Mouse (Mus musculus): ENCODE results near the gene Cyp21a1. TPM values are rescaled to one million over a fixed set of nuclear protein-coding genes. Genes with fewer than 3 reads are reported as not detected.
"Not testable (repeated sequence)": the region's sequence is repeated elsewhere in the genome, so short reads cannot be mapped to it uniquely, and the experiment has no call there.

Gene Cyp21a1
- polyA plus RNA-seq (2012; ENCODE audit: insufficient read depth, insufficient read length, low replicate concordance, missing spikeins) = not detected in 2 replicates

DNA sequence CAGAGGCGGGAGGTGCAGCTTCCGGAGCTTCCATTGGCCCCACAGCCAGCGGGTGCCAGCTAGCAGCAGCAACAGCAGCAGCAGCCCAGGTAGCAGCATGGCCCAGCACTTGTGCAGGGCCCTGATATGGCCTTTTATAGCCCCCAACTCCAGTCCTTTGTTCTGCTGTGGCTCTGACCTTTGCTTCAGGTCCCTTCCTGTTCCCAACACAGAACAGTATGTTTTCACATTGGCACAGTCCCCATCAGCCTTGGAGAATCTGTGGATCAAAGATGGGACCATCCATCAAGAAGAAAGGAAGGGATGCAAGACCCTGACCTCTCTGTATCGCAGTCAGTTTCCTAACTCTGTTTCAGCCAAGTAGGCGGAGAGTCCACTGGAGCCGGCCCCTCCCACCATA lies at the start of gene Cyp21a1:
Gene Cyp21a1, minus strand, starts transcription at position 261 of the 400 bp plus-strand sequence.
- not testable (repeated sequence) for H3K4me3 ChIP-seq (ENCODE audit: insufficient read depth, low read depth, low read length); H3K4me1 ChIP-seq (ENCODE audit: control insufficient read depth, insufficient read depth, low read length); H3K27ac ChIP-seq (ENCODE audit: insufficient read depth, low read depth, low read length)
- 90% methylated on average over 4 of the region's 6 CpGs for WGBS

DNA sequence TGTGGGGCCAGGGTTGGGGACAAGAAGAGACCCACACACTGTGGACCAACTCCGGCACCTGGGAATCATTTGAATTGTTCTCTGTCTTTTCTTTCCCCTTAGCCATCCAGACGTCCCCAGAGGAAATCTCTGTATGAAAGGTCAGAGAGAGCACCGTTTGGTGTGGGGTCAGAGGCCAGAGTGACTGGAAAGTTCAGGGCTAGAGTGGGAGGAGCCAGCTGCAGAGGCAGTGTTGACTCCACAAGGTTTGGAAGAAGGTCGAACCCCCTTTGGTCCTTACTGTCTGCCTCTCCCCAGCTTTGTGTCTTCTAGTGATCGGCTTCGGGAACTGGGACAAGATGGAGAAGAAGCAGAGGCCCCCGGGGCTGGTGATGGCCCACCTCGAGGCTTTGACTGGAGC lies 49.1 kb upstream of the Cyp21a1 start:
- WGBS = 81% methylated on average over 8 of the region's 8 CpGs
- H3K4me1 ChIP-seq (ENCODE audit: control insufficient read depth, insufficient read depth, low read length) = peaks cover 8% of the 10 kb centered on the region
- no peak overlapping the region for H3K4me3 ChIP-seq (ENCODE audit: insufficient read depth, low read depth, low read length)
- no peak overlapping the region for H3K27ac ChIP-seq (ENCODE audit: insufficient read depth, low read depth, low read length)
- TF ChIP-seq POLR2A (IDR thresholded peaks at IDR 0.05; ENCODE audit: insufficient read depth, low read depth, low read length) = no peak
- no peak for TF ChIP-seq CTCF (IDR thresholded peaks at IDR 0.05; ENCODE audit: insufficient read depth, low read depth, low read length)

DNA sequence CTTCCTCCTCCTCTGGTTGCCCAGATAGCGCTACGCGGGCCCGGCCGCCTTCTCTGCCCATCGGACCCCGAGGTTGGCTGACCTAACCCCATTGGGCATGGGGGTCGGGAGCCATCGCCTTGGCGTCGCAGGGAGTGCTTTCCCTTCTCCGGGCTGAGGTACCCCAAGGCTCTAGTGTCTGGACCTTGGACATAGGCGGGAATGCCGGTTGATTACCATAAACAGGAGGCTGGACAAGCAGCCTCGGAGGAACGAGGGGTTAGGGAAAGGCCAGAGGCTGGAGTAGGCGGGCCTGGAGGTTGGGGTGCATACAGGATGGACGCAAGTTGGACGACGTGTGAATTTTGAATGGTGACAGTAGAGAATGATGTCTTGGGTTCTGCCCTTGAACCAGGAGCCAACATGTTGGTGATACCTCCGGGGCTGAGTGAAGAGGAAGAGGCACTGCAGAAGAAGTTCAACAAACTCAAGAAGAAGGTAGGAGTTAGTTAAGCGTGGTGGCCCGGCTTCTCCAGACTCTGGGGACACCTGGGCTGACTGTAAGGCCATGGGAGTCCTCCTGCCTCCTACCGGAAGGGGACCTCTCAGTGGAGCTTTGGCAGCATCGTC lies 46.3 kb upstream of the Cyp21a1 start:
- WGBS = 2% methylated on average over 25 of the region's 25 CpGs

DNA sequence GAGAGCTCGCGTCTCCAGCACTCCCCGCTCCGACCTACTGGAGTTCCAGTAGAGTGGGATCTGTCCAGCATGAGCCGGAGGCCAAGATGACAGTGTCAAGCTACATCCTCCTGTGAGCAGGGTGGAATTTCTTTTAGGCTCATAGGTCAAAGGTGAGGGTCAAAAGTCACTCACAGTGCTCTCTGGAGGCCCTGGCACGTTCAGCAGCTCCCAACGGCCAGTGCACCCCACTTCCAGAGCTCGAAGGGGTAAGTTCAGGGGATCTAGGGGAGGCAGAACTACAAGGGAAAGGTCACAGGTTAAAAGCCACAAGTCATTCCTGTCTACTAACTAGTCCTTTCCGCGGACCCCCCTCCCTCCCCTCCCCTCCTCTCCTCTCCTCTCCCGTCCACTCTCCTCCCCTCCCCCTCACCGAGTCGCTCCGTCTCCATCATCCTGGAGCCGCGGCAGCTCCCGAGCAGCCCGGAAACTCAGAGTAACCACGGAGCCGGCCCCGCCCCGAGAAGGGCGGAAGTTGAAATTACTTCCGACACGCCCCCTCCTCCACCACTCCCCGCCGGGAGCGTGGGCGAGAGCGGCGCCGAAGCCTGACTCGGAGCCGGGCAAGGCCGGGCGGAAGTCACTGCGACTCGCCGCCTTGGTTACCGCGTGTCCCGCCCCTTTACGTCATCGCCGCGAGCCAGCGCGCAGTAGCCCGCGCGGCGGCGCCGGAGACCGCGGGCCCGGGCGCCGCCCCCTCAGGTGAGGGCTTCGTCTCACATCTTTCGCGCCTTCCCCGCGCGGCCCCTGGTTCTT lies 45.6 kb upstream of the Cyp21a1 start, which contains the start of the genes Skiv2l and Nelfe:
Gene Skiv2l, minus strand, starts transcription at position 489 of the 795 bp plus-strand sequence.
Gene Nelfe, plus strand, starts transcription at position 670 of the 795 bp plus-strand sequence.
- under 1% methylated on average over 65 of the region's 65 CpGs for WGBS
- Histone ChIP-seq H3K4me1 (ENCODE audit: control insufficient read depth, insufficient read depth, low read length) (peaks cover 8% of the 10 kb centered on the region), H3K4me3 (ENCODE audit: insufficient read depth, low read depth, low read length) (peak within 1 kb of the TSS; percentile 67), H3K27ac (ENCODE audit: insufficient read depth, low read depth, low read length) (no peak within 1 kb of the TSS)
- TF ChIP-seq CTCF (IDR thresholded peaks at IDR 0.05; ENCODE audit: insufficient read depth, low read depth, low read length) (no peak), POLR2A (IDR thresholded peaks at IDR 0.05; ENCODE audit: insufficient read depth, low read depth, low read length) (peak; percentile 92)

More for the DNA sequence above, 46.3 kb upstream of the Cyp21a1 start:
- TF ChIP-seq POLR2A (IDR thresholded peaks at IDR 0.05; ENCODE audit: insufficient read depth, low read depth, low read length) (no peak), CTCF (IDR thresholded peaks at IDR 0.05; ENCODE audit: insufficient read depth, low read depth, low read length) (no peak)
- Histone ChIP-seq H3K4me3 (ENCODE audit: insufficient read depth, low read depth, low read length) (peak overlapping the region; percentile 67), H3K27ac (ENCODE audit: insufficient read depth, low read depth, low read length) (no peak overlapping the region), H3K4me1 (ENCODE audit: control insufficient read depth, insufficient read depth, low read length) (peaks cover 8% of the 10 kb centered on the region)

DNA sequence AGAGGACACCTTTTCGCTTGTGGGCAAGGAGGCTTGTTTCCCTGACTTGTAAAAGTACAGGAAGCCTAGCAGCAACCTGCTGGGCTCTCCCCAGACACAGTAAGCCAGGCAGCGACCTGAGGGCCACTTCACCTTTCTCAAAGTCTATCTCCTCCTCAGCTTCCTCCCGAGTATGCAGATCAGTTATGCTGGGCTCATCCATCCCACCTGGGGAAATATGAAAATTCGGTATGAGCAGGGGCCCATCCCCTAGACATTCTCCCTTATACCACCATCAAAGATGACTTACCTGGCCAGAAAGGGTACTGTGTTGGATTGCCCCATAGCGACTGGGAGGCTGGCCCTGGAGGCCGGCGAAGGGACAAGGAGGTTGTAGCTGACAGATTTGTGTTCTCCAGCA lies 43.3 kb upstream of the Cyp21a1 start:
- Histone ChIP-seq H3K27ac (ENCODE audit: insufficient read depth, low read depth, low read length) (no peak overlapping the region), H3K4me1 (ENCODE audit: control insufficient read depth, insufficient read depth, low read length) (peaks cover 8% of the 10 kb centered on the region), H3K4me3 (ENCODE audit: insufficient read depth, low read depth, low read length) (no peak overlapping the region)
- TF ChIP-seq CTCF (IDR thresholded peaks at IDR 0.05; ENCODE audit: insufficient read depth, low read depth, low read length) = no peak
- no peak for TF ChIP-seq POLR2A (IDR thresholded peaks at IDR 0.05; ENCODE audit: insufficient read depth, low read depth, low read length)
- 91% methylated on average over 7 of the region's 7 CpGs for WGBS

DNA sequence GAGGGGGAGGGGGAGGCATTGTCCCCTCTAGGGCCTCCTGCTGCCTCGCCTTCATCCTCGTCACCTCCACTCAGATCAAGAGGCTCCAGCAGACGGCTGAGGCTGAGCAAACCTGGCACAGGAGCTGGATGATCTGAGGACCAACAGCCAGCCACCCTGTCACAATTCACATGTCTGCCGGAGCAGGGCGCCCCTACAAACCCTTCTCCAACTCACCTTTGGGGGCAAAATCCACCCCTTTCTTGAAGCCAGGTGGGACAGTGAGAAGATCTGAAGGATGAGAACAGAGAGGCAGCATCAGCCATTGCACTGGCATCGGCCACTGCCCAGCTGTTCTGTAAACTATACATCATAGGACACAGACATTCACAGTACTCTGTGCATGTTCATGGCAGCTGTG lies 42.8 kb upstream of the Cyp21a1 start:
- WGBS = 88% methylated on average over 6 of the region's 6 CpGs
- H3K27ac ChIP-seq (ENCODE audit: insufficient read depth, low read depth, low read length) = no peak overlapping the region
- no peak overlapping the region for H3K4me3 ChIP-seq (ENCODE audit: insufficient read depth, low read depth, low read length)

DNA sequence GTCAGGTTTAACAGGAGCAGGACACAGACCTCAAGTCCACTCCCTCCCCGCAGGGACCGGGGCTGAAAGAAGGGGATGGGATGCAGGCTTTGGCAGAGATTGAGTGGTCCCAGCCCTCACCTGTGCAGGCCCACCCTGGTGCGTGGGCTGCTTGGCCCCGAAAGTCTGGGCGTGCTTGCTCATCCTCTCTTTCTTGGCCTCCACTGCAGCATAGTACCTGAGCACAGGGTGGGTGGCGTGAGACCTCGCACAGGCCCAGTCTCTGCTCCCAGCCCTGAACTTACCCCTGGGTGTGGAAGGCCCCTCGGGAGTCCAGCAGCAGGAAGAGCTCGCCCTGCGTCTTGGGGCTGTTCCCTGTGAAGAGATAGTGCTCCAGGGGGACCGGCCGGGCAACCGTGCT lies 40.5 kb upstream of the Cyp21a1 start:
- no peak for TF ChIP-seq CTCF (IDR thresholded peaks at IDR 0.05; ENCODE audit: insufficient read depth, low read depth, low read length)
- TF ChIP-seq POLR2A (IDR thresholded peaks at IDR 0.05; ENCODE audit: insufficient read depth, low read depth, low read length) = no peak
- Histone ChIP-seq H3K4me1 (ENCODE audit: control insufficient read depth, insufficient read depth, low read length) (peaks cover 3% of the 10 kb centered on the region; the same call in 1 of the 2 replicates), H3K27ac (ENCODE audit: insufficient read depth, low read depth, low read length) (no peak overlapping the region), H3K4me3 (ENCODE audit: insufficient read depth, low read depth, low read length) (no peak overlapping the region)
- WGBS = 97% methylated on average over 13 of the region's 13 CpGs

More for the DNA sequence above, 42.8 kb upstream of the Cyp21a1 start:
- no peak for TF ChIP-seq POLR2A (IDR thresholded peaks at IDR 0.05; ENCODE audit: insufficient read depth, low read depth, low read length)
- H3K4me1 ChIP-seq (ENCODE audit: control insufficient read depth, insufficient read depth, low read length) = peaks cover 8% of the 10 kb centered on the region

DNA sequence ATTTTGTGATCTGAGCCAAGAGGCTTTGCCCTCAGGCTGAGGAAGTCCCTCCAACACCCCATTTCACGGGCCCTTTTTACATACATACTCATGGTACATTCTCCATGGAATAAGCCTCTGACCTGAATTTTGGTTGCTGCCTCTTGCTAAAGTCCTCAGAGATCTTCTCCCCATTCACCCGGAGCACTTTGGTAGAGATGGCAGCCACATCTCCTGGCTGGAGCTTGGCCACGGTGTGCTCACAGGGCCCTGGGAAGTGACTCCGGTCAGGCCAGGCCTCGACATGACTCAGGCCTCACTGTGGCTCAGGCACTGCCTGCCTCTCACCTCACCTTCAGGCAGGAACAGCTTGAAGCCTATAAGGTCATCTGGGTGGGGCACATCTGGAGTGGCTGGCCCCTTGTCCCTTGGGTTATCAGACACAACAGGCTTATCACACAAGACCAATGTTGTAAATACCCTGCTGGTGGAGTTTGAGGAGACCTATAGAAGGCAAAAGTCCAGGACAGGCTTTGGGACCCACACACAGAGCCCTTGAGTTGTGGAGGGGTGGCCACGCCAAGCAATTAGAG lies 36.5 kb upstream of the Cyp21a1 start:
- no peak overlapping the region for H3K4me3 ChIP-seq (ENCODE audit: insufficient read depth, low read depth, low read length)

DNA sequence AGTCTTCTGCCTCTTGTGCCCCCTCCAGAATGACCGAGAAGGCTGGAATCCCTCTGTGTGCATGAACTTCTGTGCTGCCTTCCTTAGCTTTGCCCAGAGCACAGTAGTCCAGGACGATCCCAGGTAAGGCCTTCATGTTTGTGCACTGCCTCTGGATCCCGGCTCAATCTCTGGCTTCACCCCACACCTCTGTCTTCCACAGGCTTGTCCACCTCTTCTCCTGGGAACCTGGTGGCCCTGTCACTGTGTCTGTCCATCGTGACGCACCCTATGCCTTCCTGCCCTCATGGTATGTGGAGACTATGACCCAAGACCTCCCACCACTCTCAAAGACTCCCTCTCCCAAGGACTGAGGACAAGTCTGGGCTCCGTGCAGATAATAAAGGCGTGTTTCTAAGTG lies 34.4 kb upstream of the Cyp21a1 start:
- 86% methylated on average over 7 of the region's 7 CpGs for WGBS
- Histone ChIP-seq H3K27ac (ENCODE audit: insufficient read depth, low read depth, low read length) (no peak overlapping the region), H3K4me3 (ENCODE audit: insufficient read depth, low read depth, low read length) (no peak overlapping the region), H3K4me1 (ENCODE audit: control insufficient read depth, insufficient read depth, low read length) (peaks cover 18% of the 10 kb centered on the region)
- TF ChIP-seq POLR2A (IDR thresholded peaks at IDR 0.05; ENCODE audit: insufficient read depth, low read depth, low read length) = no peak

More for the DNA sequence above, 36.5 kb upstream of the Cyp21a1 start:
- no peak for TF ChIP-seq POLR2A (IDR thresholded peaks at IDR 0.05; ENCODE audit: insufficient read depth, low read depth, low read length)
- TF ChIP-seq CTCF (IDR thresholded peaks at IDR 0.05; ENCODE audit: insufficient read depth, low read depth, low read length) = no peak
- 83% methylated on average over 6 of the region's 6 CpGs for WGBS
- H3K27ac ChIP-seq (ENCODE audit: insufficient read depth, low read depth, low read length) = no peak overlapping the region
- peaks cover 18% of the 10 kb centered on the region for H3K4me1 ChIP-seq (ENCODE audit: control insufficient read depth, insufficient read depth, low read length)

Measured in olfactory bulb, adult 2 months (tissue).